Mouse (Mus musculus) ES-E14 (cell line): Measurements from ENCODE around the gene Trim47. TPM values are rescaled to one million over a fixed set of nuclear protein-coding genes. Genes with fewer than 3 reads are reported as not detected.
"Not testable (repeated sequence)": the region's sequence is repeated elsewhere in the genome, so short reads cannot be mapped to it uniquely, and the experiment has no call there.

Experiments
- DNase-seq: peaks from one replicate; pipeline ENCODE4 v3.0.0-alpha.2; 2013; ENCODE audit warnings: low read depth, low spot score
- H3K27ac ChIP-seq: 2 replicates; pipeline ENCODE4 v1.5.1; 2012; ENCODE audit warnings: low read depth, mild to moderate bottlenecking, low read length, moderate library complexity, mixed read lengths; ENCODE audit not compliant: poor library complexity, insufficient read depth, severe bottlenecking
- H3K36me3 ChIP-seq: 2 replicates; pipeline ENCODE4 v1.6.1; 2012; ENCODE audit warnings: mild to moderate bottlenecking, low read length, moderate library complexity, mixed read lengths; ENCODE audit not compliant: control insufficient read depth, poor library complexity, insufficient read depth, severe bottlenecking
- H3K4me1 ChIP-seq, 2 experiments: fragments of 150-350 bp in 1 of 2; sonication (generic) in 1 of 2; 2 replicates each; pipeline ENCODE4 v1.6.1; 2012; ENCODE audit warnings: low read length in 2 of 2, mild to moderate bottlenecking in 1 of 2, mixed read lengths in 1 of 2; ENCODE audit not compliant: control insufficient read depth in 2 of 2, insufficient read depth in 2 of 2, poor library complexity in 1 of 2
- H3K4me3 ChIP-seq, 2 experiments: fragments of 150-350 bp in 1 of 2; sonication (generic) in 1 of 2; 2 replicates each; pipeline ENCODE4 v1.5.1; 2012; ENCODE audit warnings: low read length in 2 of 2, low read depth in 1 of 2, mild to moderate bottlenecking in 1 of 2, mixed read lengths in 1 of 2; ENCODE audit not compliant: insufficient read depth in 1 of 2, poor library complexity in 1 of 2, severe bottlenecking in 1 of 2
- H3K9ac ChIP-seq: 2 replicates; pipeline ENCODE4 v1.6.1; 2012; ENCODE audit warnings: low read depth, mild to moderate bottlenecking, low read length, mixed read lengths; ENCODE audit not compliant: poor library complexity, insufficient read depth, severe bottlenecking
- H3K9me3 ChIP-seq: fragments of 150-350 bp; sonication (generic); 2 replicates; pipeline ENCODE4 v1.6.1; 2012; ENCODE audit warnings: low read depth, mild to moderate bottlenecking, low read length; ENCODE audit not compliant: control insufficient read depth, insufficient read depth
- CHD2 ChIP-seq: IDR thresholded peaks from 2 replicates; pipeline ENCODE4 v1.6.1; 2014; ENCODE audit warnings: mild to moderate bottlenecking, low read depth, low read length, inconsistent platforms
- HCFC1 ChIP-seq: IDR thresholded peaks from 2 replicates; pipeline ENCODE4 v1.6.1; 2012; ENCODE audit warnings: low read length, inconsistent platforms, borderline replicate concordance; ENCODE audit not compliant: insufficient read depth
- MAFK ChIP-seq: IDR thresholded peaks from 2 replicates; pipeline ENCODE4 v1.6.1; 2014; ENCODE audit warnings: mild to moderate bottlenecking, low read depth, low read length, inconsistent platforms; ENCODE audit not compliant: insufficient read depth
- ZC3H11A ChIP-seq: IDR thresholded peaks from 2 replicates; pipeline ENCODE4 v1.6.1; 2012; ENCODE audit warnings: low read depth, mild to moderate bottlenecking, inconsistent platforms, low read length, borderline replicate concordance
- ZNF384 ChIP-seq: IDR thresholded peaks from 2 replicates; pipeline ENCODE4 v1.6.1; 2012; ENCODE audit warnings: low read depth, low read length, inconsistent platforms
- in situ Hi-C, 2 experiments: fragments of 600-800 bp; cut with MboI; formaldehyde crosslinking; loops; one replicate each; pipeline ENCODE4 v1.15.1; 2025; ENCODE audit warnings: low sequenced_read_pairs in 2 of 2, inconsistent platforms in 1 of 2; ENCODE audit not compliant: unreplicated experiment in 2 of 2
- total RNA-seq: library from RNA; depleted of rRNA; stranded (reverse); fragments of 300-350 nt; gene quantifications from 2 replicates; pipeline ENCODE4 v1.2.3, GENCODE M21; 2012

The Trim47 gene
- total RNA-seq, 1 experiment, result 3.3 TPM

- no peak for TF ChIP-seq CHD2
- no peak for TF ChIP-seq HCFC1
- TF ChIP-seq MAFK, result no peak
- TF ChIP-seq ZNF384, result no peak
- no peak for TF ChIP-seq ZC3H11A
Observed at GRCm38 (mm10) chr11:116093771-116094565, 33.0 kb downstream of the Trim47 start.

GRCm38 (mm10) chr11:116092959-116093358, 34.1 kb downstream of the Trim47 start:
- H3K27ac ChIP-seq, H3K4me1 ChIP-seq, H3K4me3 ChIP-seq, H3K36me3 ChIP-seq, H3K9ac ChIP-seq, in situ Hi-C loops, DNase-seq, H3K9me3 ChIP-seq: not testable (repeated sequence)

More at GRCm38 (mm10) chr11:116093771-116094565, 33.0 kb downstream of the Trim47 start:
- DNase-seq, result no peak
- in situ Hi-C loops, result no loop called here
- Histone ChIP-seq H3K9me3 (no peaks in the 10 kb centered on the region), H3K4me3 (no peak overlapping the region), H3K27ac (no peak overlapping the region), H3K9ac (peak overlapping the region; percentile 20; the same call in 1 of the 2 replicates), H3K36me3 (no peaks in the 10 kb centered on the region), H3K4me1 (peaks cover 0 to 6% of the 10 kb centered on the region in 2 experiments; a peak in 2 of 4 replicates)

DNA sequence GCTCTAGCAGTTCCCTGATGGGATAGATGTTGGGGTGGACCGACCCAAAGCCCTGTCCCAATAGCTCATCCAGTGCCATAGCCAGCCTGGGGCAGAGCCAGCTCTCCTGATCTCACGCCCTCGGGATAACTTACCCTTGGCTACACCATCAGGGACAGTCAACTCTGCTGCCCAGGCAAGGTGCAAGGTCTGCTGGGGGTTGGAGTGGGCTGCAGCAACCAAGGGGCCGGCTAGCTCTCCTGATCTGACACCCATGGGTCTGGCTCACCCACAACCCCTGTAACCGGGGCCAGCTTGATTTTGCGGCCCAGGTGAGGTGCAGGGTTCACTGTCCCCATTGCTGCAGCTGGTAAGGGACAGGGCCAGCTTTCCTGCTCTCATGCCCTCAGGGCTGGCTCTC, 35.4 kb downstream of the Trim47 start:
- Histone ChIP-seq H3K4me1 (peaks cover 0 to 6% of the 10 kb centered on the region in 2 experiments; a peak in 2 of 4 replicates), H3K9me3 (no peaks in the 10 kb centered on the region), H3K9ac (no peak overlapping the region), H3K36me3 (no peaks in the 10 kb centered on the region), H3K27ac (no peak overlapping the region), H3K4me3 (no peak overlapping the region)
- in situ Hi-C loops, result no loop called here
- no peak for DNase-seq
- TF ChIP-seq MAFK (no peak), CHD2 (no peak), ZC3H11A (no peak), HCFC1 (no peak), ZNF384 (no peak)

DNA sequence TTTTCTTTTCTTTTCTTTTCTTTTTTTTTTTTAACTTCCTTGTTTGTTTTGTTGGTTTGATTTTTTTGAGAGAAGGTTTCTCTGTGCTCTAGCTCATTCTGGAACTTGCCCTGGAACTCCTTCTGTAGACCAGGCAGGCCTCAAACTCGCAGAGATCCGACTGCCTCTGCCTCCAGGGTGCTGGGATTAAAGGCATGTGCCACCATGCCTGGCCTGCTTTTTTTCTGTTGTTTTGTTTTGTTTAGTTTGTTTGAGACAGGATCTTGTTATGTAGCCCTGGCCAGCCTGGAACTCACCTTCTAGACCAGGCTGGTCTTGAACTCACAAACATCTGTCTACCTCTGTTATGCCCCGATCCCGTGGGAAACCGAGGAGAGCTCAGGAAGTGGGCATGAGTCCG, 37.5 kb downstream of the Trim47 start:
- in situ Hi-C loops, result no loop called here
- TF ChIP-seq ZC3H11A (no peak), MAFK (no peak), ZNF384 (no peak), CHD2 (no peak), HCFC1 (no peak)

More for the DNA sequence above, 37.5 kb downstream of the Trim47 start:
- Histone ChIP-seq H3K4me1 (peaks cover 4 to 8% of the 10 kb centered on the region in 2 experiments), H3K9me3 (no peaks in the 10 kb centered on the region), H3K9ac (no peak overlapping the region), H3K4me3 (no peak overlapping the region), H3K27ac (no peak overlapping the region), H3K36me3 (no peaks in the 10 kb centered on the region)
- DNase-seq, result no peak
